Mouse (Mus musculus): ENCODE measurements around the gene Pla2g1b.

Gene Pla2g1b

GRCm38 (mm10) chr5:115447108-115447507 is 19.0 kb upstream of the Pla2g1b start:
- DNase-seq (ENCODE audit: low spot score): no peak

- DNase-seq (ENCODE audit: low spot score): no peak
Measured at GRCm38 (mm10) chr5:115449247-115449646, 16.8 kb upstream of the Pla2g1b start.

GRCm38 (mm10) chr5:115450410-115451317 is 15.4 kb upstream of the Pla2g1b start:
- no peak for DNase-seq (ENCODE audit: low spot score)

GRCm38 (mm10) chr5:115454422-115455090 is 11.5 kb upstream of the Pla2g1b start:
- DNase-seq (ENCODE audit: low spot score): no peak

GRCm38 (mm10) chr5:115455838-115456237 is 10.2 kb upstream of the Pla2g1b start:
- DNase-seq (ENCODE audit: low spot score): no peak

GRCm38 (mm10) chr5:115458918-115459317 is 7.1 kb upstream of the Pla2g1b start:
- DNase-seq (ENCODE audit: low spot score): no peak

- DNase-seq (ENCODE audit: low spot score): no peak
Measured at GRCm38 (mm10) chr5:115464408-115465115, 1.5 kb upstream of the Pla2g1b start.

- no peak for DNase-seq (ENCODE audit: low spot score)
Measured at GRCm38 (mm10) chr5:115469791-115470190, 3.7 kb downstream of the Pla2g1b start.

- no peak for DNase-seq (ENCODE audit: low spot score)
Measured at GRCm38 (mm10) chr5:115470766-115471531, 4.9 kb downstream of the Pla2g1b start.

- no peak for DNase-seq (ENCODE audit: low spot score)
Measured at GRCm38 (mm10) chr5:115473191-115473590, 7.1 kb downstream of the Pla2g1b start.

- no peak for DNase-seq (ENCODE audit: low spot score)
Measured at GRCm38 (mm10) chr5:115474174-115474828, 8.2 kb downstream of the Pla2g1b start.

- DNase-seq (ENCODE audit: low spot score): no peak
Measured at GRCm38 (mm10) chr5:115475337-115476106, 9.5 kb downstream of the Pla2g1b start.

GRCm38 (mm10) chr5:115476107-115476727 is 10.2 kb downstream of the Pla2g1b start:
- no peak for DNase-seq (ENCODE audit: low spot score)

- no peak for DNase-seq (ENCODE audit: low spot score)
Measured at GRCm38 (mm10) chr5:115479561-115479960, 13.5 kb downstream of the Pla2g1b start.

GRCm38 (mm10) chr5:115480101-115480500 is 14.0 kb downstream of the Pla2g1b start:
- DNase-seq (ENCODE audit: low spot score): peak; percentile 30

- DNase-seq (ENCODE audit: low spot score): no peak
Measured at GRCm38 (mm10) chr5:115482390-115483265, 16.6 kb downstream of the Pla2g1b start.

- no peak for DNase-seq (ENCODE audit: low spot score)
Measured at GRCm38 (mm10) chr5:115483385-115483784, 17.3 kb downstream of the Pla2g1b start.

- DNase-seq (ENCODE audit: low spot score): peak; percentile 71
Measured at GRCm38 (mm10) chr5:115483947-115484920, 18.2 kb downstream of the Pla2g1b start, which contains the start of gene Sirt4. Sirt4 (minus strand) TSS chr5:115484725.
